Mouse (Mus musculus) lung, adult 2 months (tissue): ENCODE data around the gene Pgghg. TPM values are rescaled to one million over a fixed set of nuclear protein-coding genes. Genes with fewer than 3 reads are reported as not detected.

ENCODE experiments used
- DNase-seq: peaks from one replicate; pipeline ENCODE4 v3.0.0; 2022
- H3K4me1 ChIP-seq: fragments of 200-500 bp; 2 replicates; pipeline ENCODE4 v1.6.1; 2011; ENCODE audit warnings: low read length; ENCODE audit not compliant: control insufficient read depth, insufficient read depth
- H3K4me3 ChIP-seq: fragments of 200-500 bp; replicated peaks from 2 replicates; pipeline ENCODE3; 2011; ENCODE audit warnings: low read depth, mild to moderate bottlenecking, control low read depth, low read length; ENCODE audit errors: extremely low read depth
- CTCF ChIP-seq: fragments of 200-500 bp; IDR thresholded peaks from 2 replicates; pipeline ENCODE4 v1.5.1; 2011; ENCODE audit warnings: mild to moderate bottlenecking, low read length, control low read depth; ENCODE audit not compliant: insufficient read depth
- POLR2A ChIP-seq: fragments of 200-500 bp; IDR thresholded peaks from 2 replicates; pipeline ENCODE4 v1.6.1; 2011; ENCODE audit warnings: low read depth, mild to moderate bottlenecking, control low read depth, low read length, borderline replicate concordance; ENCODE audit errors: extremely low read depth
- WGBS: fragments of 180-500 bp; shearing (Covaris S2); methylation state at CpG from one replicate; pipeline ENCODE4 v1.1.7; 2018; 5-methylcytosine and 5-hydroxymethylcytosine counted together
- polyA plus RNA-seq: library from polyadenylated mRNA; depleted of rRNA; stranded (reverse); fragments of >200 nt; gene quantifications from 2 replicates; pipeline ENCODE4 v1.2.3, GENCODE M21; 2012

Gene Pgghg
- polyA plus RNA-seq, 1 experiment: 39.3 TPM

DNA sequence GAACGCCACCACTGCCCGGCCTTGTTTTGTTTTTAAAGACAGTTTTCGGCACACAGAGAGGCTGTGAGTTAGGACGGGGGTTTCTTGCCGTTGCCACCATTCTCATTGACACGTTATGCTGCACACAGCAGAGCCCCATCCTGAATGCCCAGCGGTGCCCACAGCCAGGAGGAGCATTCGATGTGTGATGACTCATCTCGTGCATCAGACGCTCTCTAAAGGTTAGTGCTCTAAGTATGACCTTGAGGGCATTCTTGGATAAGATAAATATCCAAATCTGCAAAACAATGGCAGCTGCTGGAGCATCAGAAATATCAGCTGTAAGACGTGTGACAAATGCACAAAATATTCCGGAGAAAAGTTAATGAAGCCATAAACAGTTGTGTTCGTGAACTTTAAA is 34.1 kb upstream of the Pgghg start:
- H3K4me3 ChIP-seq: no peak overlapping the region
- no peak for DNase-seq
- peaks cover 5% of the 10 kb centered on the region for H3K4me1 ChIP-seq
- WGBS: 71% methylated on average over 13 of the region's 13 CpGs
- TF ChIP-seq POLR2A: no peak
- no peak for TF ChIP-seq CTCF

DNA sequence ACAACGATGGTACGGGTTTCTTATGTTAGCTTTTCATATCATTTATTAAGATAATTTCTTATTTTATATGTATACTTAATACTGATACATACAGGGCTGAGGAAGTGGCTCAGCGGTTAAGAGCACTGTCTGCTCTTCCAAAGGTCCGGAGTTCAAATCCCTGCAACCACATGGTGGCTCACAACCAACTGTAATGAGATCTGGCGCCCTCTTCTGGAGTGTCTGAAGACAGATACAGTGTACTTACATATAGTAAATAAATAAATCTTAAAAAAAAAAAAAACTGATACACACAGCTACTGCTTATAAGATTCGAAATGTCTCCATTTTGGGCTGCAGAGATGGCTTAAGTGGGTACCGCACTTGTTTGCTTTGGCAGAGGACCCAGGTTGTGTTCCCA is 33.5 kb upstream of the Pgghg start:
- no peak for DNase-seq
- H3K4me3 ChIP-seq: no peak overlapping the region
- TF ChIP-seq POLR2A: no peak
- TF ChIP-seq CTCF: no peak
- peaks cover 5% of the 10 kb centered on the region for H3K4me1 ChIP-seq
- WGBS: 83% methylated on average over 7 of the region's 7 CpGs

DNA sequence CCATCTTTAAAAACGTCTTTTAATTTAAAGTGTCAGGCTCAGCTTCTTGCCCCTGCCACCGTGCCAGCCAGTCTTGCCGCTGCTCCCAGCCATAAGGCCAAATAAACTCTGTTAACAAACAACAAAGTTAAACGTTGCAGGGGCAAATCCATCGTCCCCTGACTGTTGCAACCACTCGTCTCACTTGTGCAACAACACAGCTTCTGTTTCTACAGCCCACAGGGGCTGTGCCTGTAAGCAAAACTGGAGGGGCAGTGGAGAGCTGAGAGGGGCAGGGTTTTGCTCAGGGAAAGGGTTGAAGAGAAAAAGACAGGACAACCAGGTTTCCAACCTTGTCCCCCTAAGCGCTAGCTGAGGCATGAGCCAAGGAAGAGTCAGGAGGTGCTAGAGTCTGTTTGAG is 33.0 kb upstream of the Pgghg start:
- DNase-seq: no peak
- TF ChIP-seq CTCF (no peak), POLR2A (no peak)

DNA sequence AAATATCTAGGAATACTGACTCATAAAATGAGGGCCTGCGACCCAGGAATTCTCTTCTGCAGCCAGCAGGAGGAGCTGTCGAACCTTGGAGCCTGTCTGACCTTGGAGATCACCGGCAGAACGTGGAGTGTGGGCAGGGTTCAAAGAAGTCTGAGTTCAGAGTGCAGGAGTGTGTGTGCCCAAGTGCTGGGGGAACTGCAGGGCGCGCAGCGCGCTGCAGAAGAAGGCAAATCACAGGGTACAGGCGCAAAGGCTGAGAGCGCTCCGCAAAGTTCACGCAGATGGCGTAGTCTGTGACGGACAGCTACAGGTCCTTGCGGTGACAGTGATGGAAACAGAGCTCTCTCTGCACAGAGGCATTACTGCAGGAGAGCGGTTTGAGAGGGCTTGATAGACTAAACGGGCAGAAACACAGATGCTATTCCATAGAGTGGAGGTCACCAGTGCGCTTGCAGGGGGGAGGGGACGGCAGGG is 32.5 kb upstream of the Pgghg start:
- Histone ChIP-seq H3K4me3 (peak overlapping the region; percentile 38), H3K4me1 (peaks cover 3% of the 10 kb centered on the region)
- 2% methylated on average over 19 of the region's 19 CpGs for WGBS
- peak; percentile 92 for TF ChIP-seq CTCF
- no peak for TF ChIP-seq POLR2A
- DNase-seq: peak; percentile 78

More for the DNA sequence above, 33.0 kb upstream of the Pgghg start:
- peaks cover 3% of the 10 kb centered on the region for H3K4me1 ChIP-seq
- 40% methylated on average over 7 of the region's 7 CpGs for WGBS
- H3K4me3 ChIP-seq: no peak overlapping the region

DNA sequence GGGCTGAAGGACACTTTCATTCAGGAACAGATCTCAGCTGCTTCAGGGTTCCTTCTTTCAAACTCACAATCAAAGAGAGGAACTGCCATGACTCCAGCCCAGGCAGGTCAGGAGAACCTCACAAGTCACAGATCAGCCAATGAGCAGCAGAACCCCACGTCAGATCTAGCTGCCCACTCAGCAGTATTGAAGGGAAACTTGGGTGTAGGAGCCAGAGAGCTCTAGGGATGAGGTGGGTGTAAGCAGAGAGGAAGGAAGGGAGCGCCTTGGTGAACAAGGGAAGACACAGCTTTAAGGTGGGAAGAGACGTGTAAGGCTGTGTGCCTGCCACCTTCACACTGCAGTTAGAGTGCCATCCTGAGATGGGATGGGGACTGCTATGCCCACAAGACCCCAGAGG is 28.9 kb upstream of the Pgghg start:
- peaks cover 3% of the 10 kb centered on the region for H3K4me1 ChIP-seq
- DNase-seq: no peak
- WGBS: 52% methylated on average over 3 of the region's 3 CpGs
- TF ChIP-seq CTCF (no peak), POLR2A (no peak)
- no peak overlapping the region for H3K4me3 ChIP-seq

DNA sequence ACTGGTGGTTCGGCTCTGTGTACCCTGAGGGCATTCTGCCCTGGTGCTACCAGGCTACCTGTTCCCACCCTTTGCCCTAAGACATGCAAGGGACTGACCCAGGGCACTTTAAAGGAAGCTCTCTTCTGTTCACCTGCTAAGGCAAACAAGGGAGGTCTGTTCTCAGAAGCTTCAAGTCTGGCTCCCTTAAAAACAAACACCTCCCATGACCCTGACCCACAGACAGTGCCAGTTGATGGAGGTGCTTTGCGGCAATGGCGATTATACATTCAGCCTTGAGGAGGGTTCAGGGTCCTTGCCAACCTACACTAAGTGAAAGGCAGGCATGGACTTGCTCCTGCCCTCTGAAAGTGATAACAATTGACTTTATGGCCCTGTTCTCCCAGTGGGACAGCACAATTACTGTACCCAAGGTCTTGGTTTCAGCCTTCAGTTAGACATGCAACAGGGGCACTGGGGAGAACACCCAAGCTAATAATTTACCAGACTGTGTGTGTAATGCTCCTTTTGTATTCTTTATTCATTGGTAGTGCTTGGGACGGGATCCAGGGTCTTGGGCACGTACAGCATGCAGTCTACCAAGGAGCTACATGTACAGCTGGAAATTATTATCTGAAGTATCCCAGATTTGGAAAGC is 28.2 kb upstream of the Pgghg start:
- Histone ChIP-seq H3K4me3 (no peak overlapping the region), H3K4me1 (peaks cover 3% of the 10 kb centered on the region)
- WGBS: 62% methylated on average over 5 of the region's 5 CpGs
- TF ChIP-seq CTCF: no peak
- TF ChIP-seq POLR2A: no peak
- DNase-seq: no peak

DNA sequence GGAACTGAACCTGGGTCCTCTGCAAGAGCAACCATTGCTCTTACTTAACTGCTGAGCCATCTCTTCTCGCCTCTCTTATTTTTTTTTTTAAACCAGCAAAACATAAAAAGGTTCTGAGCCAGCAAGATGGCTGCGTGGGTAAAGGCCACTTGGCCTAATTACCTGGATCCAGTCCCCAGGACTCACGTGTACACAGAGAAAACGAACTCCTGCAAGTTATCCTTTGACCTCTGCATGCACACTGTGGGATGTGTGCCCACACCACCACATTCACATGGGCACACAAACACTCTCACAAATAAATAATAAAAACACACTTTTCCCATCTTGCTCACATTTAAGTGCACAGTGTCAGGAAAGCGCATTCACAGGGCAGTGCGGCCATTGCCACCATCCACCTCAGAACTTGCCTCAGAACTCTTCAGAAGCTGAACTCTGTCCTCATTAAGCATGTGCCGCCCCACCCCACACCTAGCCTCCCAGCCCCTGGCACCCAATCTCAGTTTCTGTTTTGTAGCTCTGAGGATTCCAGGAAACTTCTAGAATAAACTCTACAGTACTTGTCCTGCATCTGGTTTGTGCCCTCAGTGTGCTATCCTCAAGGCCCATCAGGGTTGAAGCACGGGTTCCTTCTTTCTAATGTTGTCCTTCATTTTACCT is 27.0 kb upstream of the Pgghg start:
- H3K4me3 ChIP-seq: no peak overlapping the region
- no peaks in the 10 kb centered on the region for H3K4me1 ChIP-seq
- WGBS: 84% methylated on average over 8 of the region's 8 CpGs
- no peak for TF ChIP-seq CTCF
- TF ChIP-seq POLR2A: no peak
- DNase-seq: no peak

DNA sequence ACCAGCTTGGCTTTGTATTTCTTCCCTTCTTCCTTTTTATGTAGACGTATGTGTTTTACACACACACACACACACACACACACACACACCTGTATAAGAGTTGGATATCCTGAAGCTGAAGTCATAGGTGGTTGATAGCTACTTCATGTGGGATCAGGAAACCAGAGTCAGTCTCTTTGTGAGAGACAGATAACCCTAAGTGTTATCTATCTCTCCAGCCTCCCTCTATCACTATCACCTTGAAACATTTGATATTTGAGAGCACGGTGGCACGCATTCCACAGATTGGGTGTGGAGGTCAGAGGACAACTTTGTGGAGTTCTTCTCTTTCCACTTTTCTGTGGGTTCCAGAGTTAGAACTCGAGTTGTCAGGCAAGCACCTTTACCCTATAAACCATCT is 21.3 kb upstream of the Pgghg start:
- DNase-seq: no peak
- no peak overlapping the region for H3K4me3 ChIP-seq
- no peak for TF ChIP-seq POLR2A
- TF ChIP-seq CTCF: no peak
- H3K4me1 ChIP-seq: peaks cover 10% of the 10 kb centered on the region
- WGBS: 51% methylated on average over 4 of the region's 4 CpGs

DNA sequence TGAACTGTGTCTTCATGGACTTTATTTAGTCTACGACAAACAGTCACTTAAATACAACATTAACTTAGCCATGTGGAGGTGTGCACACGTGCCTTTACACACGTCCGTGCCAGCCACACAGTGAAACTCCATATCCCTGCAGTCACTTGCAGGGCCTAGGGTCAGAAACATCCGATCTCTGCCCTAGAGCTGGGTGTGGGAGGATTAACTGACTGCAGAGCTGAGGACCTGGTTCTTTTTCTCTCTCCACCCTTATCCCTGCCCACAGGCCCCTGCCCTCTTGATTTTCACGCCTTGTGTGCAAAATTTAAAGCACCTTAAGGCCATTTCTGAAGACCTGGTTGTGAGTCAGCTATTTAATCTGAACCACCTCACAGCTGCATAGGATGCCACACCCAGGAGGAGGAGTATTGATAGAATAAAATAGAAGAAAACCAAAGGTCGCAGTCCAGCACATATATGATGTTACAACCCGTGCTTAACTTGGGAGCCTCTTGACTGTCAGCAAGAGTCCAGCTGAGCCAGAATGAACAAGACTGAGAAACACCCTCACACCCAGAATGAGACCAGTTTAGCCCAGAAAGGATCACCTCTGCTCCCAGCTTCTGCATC is 20.7 kb upstream of the Pgghg start, which contains the start of gene Nlrp6:
Gene Nlrp6, plus strand, starts transcription at position 485 of the 612 bp plus-strand sequence.
- DNase-seq: no peak
- H3K4me1 ChIP-seq: peaks cover 10% of the 10 kb centered on the region
- no peak within 1 kb of the TSS for H3K4me3 ChIP-seq
- WGBS: 74% methylated on average over 8 of the region's 8 CpGs
- no peak for TF ChIP-seq CTCF
- TF ChIP-seq POLR2A: no peak
